Mouse (Mus musculus): ENCODE results near the gene Zfp467.

The Zfp467 gene

GRCm38 (mm10) chr6:48440306-48441014 is 5.2 kb downstream of the Zfp467 start:
- DNase-seq (ENCODE audit: low read depth) = no peak

DNA sequence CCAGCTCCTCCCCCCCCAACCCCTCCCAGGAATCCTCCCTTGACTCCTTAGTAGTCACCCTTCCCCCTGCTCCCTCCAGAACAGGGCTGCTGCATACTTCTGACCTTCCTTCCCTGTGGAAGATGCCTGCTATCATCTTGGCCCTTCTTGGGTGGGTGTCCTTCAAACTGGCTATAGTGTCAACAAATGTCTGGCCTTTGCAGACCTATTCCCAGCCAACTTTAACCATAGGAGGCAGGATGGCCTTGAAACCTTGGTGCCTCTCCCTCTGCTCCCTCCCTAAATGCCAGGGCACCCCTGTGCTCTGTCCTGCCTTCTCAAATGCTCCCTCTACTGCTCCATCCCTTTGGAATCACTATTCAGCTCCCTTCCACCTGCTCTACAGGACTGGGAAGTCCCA is 6.0 kb downstream of the Zfp467 start:
- no peak for DNase-seq (ENCODE audit: low read depth)

DNA sequence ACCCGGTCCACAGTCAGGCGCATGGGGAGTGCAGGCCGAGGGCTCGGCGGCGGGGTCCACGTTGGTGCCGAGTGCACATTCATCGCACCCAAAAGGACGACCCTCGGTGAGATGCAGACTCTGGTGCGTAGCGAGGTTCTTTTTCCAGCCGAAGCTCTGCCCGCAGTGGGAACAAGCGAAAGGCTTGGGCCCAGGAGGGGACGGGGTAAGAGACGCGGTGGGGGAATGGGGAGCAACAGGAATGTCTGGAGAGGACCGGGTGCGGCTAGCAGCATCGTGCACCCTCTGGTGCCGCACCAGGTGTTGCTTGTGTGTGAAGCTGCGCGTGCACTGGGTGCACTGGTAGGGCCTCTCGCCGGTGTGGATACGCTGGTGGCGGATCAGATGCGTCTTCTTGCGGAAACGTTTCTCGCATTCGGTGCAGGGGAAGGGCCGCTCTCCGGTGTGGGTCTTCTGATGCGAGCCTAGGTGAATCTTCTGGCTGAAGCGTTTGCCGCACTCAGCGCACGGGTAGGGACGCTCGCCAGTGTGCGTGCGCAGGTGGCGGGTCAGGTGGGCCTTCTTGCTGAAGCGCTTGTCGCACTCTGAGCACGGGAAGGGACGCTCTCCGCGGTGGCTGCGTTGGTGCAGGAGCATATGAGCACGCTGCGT is 7.0 kb downstream of the Zfp467 start:
- no peak for DNase-seq (ENCODE audit: low read depth)

GRCm38 (mm10) chr6:48437679-48438376 is 7.8 kb downstream of the Zfp467 start:
- DNase-seq (ENCODE audit: low read depth) = no peak

DNA sequence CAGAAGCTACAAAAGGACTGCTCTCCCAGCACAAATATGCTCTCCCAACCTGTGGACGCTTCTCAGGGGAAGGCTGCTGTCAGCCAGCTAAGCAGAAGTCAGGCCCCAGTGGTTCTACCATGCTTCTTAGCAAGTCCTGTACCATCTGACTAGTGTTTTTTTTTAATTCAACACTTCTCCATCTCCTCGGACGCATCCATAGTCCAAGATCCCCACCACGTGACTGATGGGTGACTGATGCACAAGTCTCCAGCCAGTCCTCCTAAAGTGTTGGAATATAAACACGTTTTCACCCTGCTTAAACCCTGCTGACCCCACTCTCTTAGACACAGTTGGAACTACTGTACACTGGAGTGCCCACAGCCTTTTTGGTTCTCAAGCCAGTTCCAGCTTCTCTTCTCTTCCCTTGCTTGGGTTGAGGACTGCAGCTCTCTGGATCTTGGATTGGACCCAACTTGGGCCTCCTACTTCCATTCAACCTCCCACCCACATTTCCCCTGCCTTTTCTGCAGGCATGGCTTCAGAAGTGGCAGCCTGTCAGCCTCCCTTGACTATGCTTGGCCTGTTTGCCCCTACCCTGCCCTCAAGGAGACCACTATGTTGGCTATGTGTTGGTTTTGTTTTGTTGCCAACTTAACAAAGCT is 9.8 kb downstream of the Zfp467 start:
- DNase-seq (ENCODE audit: low read depth) = no peak

- no peak for DNase-seq (ENCODE audit: low read depth)
These were observed 10.5 kb downstream of the Zfp467 start for GRCm38 (mm10) chr6:48435111-48435510.

DNA sequence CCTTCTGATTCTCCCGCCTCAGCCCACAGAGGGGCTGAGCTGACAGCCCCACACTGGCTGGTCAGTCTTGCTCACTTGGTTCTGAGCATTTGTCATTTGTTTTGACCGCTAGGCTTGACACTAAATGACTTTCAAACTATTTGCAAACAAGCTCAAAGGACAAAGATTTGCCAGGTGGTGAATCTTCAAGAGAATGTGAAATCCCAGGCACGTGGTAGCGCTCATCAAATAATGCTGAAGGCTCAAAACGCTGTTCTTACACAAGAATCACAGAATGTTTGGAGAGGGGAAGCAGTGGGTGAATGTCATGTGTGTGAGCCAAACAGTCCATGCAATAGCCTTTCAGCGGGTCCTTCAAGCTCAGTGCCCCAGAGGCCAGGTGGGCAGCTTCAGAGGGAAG is 11.0 kb downstream of the Zfp467 start:
- DNase-seq (ENCODE audit: low read depth) = no peak

GRCm38 (mm10) chr6:48432893-48433816 is 12.5 kb downstream of the Zfp467 start:
- DNase-seq (ENCODE audit: low read depth) = no peak

GRCm38 (mm10) chr6:48430748-48431147 is 14.9 kb downstream of the Zfp467 start:
- DNase-seq (ENCODE audit: low read depth) = no peak

DNA sequence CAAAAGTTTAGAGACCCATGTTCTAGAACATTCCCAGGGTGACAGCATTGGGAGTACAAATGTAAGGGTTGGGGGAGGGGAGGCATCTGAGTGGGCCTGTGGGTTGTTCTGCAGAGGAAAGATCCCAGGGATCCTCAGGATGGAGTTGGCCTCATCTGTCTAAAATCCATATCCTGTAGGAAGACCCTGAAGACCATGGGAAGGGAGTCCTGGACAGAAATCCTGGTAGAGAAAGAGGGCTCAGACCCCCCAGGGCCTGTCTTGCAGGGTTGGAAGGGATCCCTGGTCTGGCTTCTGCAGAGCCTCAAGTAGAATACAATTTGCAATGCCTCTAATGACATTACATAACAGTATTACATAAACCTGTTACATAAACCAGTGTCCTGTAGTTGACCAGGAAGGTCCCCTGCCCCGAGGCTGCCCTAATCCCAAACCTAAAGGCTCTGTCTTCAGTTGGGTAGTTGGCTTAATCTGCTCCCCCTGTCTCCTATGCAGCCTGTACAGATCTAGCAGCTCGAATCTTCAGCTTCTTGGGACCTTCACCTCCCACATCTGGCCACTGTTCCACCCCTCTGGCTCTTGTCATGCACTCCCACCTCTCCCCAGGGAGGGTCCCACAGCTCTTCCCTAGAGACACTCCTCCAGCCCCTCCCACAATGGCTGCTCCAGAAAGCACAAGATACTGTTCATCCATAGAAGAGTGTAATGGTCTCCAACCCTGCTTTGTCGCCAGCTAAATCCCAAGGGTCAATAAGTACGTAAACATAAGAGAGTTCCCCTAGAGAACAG is 16.7 kb downstream of the Zfp467 start:
- no peak for DNase-seq (ENCODE audit: low read depth)

- DNase-seq (ENCODE audit: low read depth) = no peak
These were observed 18.7 kb downstream of the Zfp467 start for GRCm38 (mm10) chr6:48426956-48427355.

DNA sequence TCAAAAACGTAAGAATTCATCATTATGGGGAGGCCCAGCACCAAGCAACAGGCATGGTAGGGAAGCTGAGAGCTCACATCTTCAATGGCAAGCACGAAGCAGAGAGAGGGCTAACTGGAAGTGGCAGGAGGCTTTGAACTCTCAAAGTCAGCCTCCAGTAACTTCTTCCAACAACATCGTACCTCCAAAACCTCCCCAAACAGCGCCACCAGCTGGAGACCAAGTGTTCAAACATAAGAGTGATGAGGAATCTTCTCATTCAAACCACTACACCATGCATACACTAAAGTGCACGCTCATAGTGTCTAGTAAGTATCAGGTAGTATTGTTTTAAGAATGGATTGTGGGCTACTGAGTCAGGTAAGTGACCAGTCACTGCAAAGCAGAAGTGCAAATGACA is 21.6 kb downstream of the Zfp467 start:
- DNase-seq (ENCODE audit: low read depth) = no peak

DNA sequence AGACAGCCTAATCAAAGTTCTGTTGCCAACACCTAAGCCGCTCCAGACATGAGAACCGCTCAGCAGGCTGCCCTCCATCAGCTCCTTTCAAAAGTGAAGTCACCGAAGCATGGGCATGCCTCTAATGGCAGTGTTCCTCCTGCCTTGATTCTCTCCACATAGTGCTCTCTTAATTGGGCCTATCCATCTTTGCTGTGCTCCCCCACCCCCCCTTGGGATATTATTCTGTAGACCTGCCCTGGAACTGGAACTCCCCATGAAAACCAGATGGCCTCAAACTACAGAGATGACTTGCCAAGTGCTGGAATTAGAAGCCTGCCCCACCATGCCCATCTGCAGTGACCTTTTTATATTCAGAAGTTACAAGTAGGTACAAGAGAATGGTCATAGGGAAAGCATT is 22.3 kb downstream of the Zfp467 start:
- no peak for DNase-seq (ENCODE audit: low read depth)

DNA sequence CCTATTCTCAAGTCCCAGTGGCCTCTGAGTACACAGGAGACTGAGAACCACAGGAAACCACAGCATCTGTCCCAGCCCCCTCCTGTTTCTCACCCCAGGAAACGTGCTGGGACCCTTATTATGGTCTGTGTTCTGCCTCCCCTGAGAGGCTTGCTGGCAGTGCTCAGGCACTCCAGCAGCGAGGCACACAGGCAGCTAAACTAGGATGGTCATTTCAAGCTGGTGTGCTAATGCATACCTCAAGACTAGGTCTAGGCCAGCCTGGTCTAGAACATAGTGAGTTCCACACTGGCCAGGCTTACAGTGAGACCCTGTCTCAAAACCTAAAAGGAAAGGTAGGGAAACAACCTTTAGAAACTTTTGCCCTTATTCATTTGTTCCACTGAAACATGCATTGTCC is 25.0 kb downstream of the Zfp467 start:
- no peak for DNase-seq (ENCODE audit: low read depth)

- no peak for DNase-seq (ENCODE audit: low read depth)
These were observed 29.1 kb downstream of the Zfp467 start for GRCm38 (mm10) chr6:48416486-48416885.

- DNase-seq (ENCODE audit: low read depth) = no peak
These were observed 30.0 kb downstream of the Zfp467 start for GRCm38 (mm10) chr6:48415636-48416035.

DNA sequence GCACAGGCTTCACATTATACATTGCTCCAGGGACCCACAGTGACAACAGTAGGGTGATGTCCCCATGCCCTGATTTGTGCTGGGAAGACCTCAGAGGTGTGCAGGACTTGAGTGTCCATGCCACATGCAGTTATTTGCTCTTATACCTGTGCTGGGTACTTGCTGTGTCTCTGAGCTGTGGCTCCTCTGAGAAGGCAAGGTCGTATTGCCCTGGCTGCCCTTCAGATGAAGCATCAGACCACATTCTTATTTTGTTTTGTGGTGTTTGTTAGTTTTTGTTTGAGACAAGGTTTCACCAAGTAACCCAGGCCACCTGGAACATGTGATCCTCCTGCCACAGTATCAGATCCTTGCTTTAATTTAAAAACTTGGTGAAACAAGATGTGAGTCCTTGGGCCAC is 30.7 kb downstream of the Zfp467 start:
- DNase-seq (ENCODE audit: low read depth) = no peak

- DNase-seq (ENCODE audit: low read depth) = no peak
These were observed 32.5 kb downstream of the Zfp467 start for GRCm38 (mm10) chr6:48413081-48413480.

DNA sequence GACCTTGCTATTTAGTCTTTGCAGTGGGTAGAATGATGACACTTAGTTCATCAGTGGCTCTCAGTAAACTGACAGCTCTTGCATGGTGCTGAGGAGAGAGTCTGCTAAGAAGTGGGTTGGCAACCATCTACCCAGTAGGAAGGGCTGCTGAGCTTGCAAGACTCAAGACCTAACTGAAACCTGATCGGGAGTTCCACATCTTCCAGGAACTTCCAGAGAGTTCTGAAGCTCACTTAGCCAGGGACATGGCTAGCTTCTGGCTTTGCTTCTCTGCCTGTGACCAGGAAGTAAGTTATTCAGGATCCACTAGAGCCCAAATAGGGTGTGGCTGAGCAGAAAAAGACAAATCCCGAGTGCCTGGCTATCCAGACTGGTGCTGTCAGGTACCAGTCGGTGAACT is 33.0 kb downstream of the Zfp467 start:
- DNase-seq (ENCODE audit: low read depth) = no peak

- DNase-seq (ENCODE audit: low read depth) = no peak
These were observed 33.5 kb downstream of the Zfp467 start for GRCm38 (mm10) chr6:48412147-48412546.
